Mouse (Mus musculus) granulocyte monocyte progenitor cell, adult 5-6 weeks (primary cell): Measurements from ENCODE around the gene Tiam2. TPM values are rescaled to one million over a fixed set of nuclear protein-coding genes. Genes with fewer than 3 reads are reported as not detected.

Experiments
- ATAC-seq: replicated peaks from 2 replicates; pipeline ENCODE4 v1.8.0; 2016; ENCODE audit warnings: mild to moderate bottlenecking, moderate TSS enrichment, inconsistent platforms; ENCODE audit not compliant: poor library complexity, severe bottlenecking
- total RNA-seq, 2 experiments: library from RNA; stranded (forward) in 1 of 2; stranded (reverse) in 1 of 2; fragments of 200-712, 200-1000 nt in 1 of 2; fragments of >200 nt in 1 of 2; fragmentation: Nextera tagmentation in 1 of 2; gene quantifications; 2 replicates each; pipeline ENCODE4 v1.2.3; 2014 to 2017

Gene Tiam2
- total RNA-seq (2014; fragmentation: Nextera tagmentation) (5.6 and 15.3 TPM in 2 replicates), total RNA-seq (2017) (7.7 and 11.2 TPM in 2 replicates)

GRCm38 (mm10) chr17:3326148-3326902, at the start of gene Tiam2:
TSS of gene Tiam2 (plus strand) at chr17:3326573.
- ATAC-seq: peak; percentile 88

- no peak for ATAC-seq
These were observed 46.1 kb upstream of the Tiam2 start for GRCm38 (mm10) chr17:3280321-3280720.

DNA sequence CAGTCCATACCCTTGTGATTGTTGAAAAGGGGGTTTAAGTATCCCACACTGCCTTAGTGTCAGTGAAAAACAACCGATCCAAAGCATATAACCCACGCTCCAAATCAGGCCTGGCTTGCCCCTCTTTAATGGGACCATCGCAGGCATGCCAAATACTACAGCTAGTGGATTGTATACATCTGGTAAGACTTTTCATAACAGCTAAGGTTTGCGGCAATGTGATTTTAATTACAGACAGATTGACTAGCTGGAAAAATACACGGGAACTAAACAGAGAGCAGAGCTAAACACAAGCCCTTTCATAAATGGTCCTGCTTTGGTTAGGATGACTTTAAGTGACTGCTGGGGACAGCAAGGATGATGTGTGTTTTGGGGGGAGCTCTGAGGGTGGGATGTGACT, 44.4 kb upstream of the Tiam2 start:
- ATAC-seq: no peak

- ATAC-seq: no peak
These were observed 41.2 kb upstream of the Tiam2 start for GRCm38 (mm10) chr17:3285030-3285671.

GRCm38 (mm10) chr17:3286123-3286825, 40.1 kb upstream of the Tiam2 start:
- ATAC-seq: no peak

DNA sequence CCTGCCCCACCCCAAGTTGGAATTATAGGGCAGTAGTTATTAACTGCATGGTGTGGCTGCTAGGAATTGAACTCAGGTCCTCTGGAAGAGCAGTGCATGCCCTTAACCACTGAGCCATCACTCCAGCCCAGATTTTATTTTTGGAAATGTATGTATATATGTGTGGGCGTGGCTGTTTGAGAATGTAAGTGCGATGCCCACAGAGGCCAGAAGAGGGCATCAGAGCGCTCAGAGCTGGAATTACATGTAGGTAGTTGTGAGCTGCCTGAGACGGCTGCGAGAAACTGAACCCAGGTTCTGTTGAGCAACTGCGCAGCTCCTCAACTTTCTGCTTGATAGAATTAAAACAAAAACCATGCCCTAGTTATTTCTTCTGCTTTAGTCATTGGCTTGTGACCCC, 38.0 kb upstream of the Tiam2 start:
- ATAC-seq: peak; percentile 93

DNA sequence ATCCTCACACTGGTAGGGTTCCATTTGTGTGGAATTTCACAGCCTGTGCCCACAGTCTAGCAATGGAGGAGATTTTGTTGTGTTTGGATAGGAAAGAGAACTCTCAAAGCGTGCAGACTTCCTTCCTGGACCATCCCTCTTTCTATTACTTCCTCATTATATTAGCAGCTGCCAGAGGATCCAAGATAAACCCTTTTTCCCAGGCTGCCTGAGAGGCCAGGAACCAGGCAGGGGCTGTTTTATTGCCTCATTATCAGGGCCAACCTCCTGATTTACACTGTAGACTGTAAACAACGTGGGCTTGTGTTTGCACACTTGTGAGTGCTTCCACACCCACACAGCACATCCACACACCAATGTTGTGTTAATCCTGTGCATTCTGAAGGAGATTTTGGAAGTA, 31.3 kb upstream of the Tiam2 start:
- ATAC-seq: peak; percentile 56

- ATAC-seq: no peak
These were observed 26.9 kb upstream of the Tiam2 start for GRCm38 (mm10) chr17:3299487-3299886.

DNA sequence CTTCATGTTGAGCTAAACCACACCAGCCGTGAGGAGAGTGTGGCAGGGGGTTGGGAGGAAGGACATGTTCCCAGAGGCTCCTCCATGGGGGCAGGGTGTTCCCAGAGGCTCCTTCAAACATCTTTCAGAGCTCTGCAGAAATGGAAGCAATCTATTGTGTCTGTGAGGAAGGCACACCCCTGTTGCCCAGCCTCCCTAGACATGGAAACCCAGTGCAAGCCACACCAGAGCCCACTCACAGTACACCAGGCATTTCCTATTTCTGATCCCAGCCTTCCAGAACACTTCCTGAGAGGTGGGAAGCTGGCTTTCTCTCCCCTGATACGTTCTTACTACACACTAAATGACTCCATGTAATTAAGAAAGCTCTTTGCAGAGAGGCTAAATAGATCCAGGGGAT, 20.4 kb upstream of the Tiam2 start:
- no peak for ATAC-seq

DNA sequence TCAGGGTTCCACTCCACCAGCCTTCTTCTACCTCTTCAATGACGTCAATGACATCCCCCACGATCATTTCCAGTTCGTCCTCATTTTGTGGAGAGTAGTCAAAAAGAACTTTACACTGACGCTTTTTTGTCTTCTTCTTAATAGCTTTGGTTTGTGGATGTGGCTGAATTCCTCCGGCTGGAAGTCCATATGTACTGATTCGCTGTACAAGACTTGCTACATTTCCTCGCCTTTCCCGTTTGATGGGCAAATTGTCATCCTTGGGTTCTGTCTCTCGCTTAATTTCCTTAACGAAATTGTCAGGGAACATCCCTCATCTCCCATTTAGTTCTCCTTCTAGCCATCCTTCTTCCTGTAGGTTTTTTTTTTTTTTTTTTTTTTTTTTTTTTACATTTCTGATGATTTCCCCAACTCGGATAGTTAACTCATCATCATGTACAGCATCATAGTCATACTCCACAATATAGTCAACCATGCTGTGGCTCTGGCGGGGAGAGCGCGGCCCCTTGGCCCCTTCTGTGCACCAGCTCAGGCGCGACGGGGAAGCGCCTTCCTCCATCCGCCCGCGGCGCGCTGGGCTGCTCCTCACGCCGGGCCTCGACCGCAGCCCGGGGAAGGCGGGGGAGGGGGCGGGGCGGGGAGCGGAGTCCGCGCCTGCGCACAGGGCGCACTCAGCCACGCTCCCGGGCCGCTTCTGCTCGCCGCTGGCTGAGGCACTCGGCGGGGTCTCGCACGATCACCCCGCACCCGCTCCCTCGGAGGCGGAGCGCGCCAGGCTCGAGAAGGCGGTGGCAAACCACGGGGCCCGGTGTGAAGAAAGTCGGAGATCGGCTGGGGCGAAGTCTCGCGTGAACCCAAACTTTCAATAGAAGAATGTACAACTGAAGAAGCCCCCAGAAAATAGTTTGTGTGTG, 12.4 kb upstream of the Tiam2 start:
- peak; percentile 92 for ATAC-seq

DNA sequence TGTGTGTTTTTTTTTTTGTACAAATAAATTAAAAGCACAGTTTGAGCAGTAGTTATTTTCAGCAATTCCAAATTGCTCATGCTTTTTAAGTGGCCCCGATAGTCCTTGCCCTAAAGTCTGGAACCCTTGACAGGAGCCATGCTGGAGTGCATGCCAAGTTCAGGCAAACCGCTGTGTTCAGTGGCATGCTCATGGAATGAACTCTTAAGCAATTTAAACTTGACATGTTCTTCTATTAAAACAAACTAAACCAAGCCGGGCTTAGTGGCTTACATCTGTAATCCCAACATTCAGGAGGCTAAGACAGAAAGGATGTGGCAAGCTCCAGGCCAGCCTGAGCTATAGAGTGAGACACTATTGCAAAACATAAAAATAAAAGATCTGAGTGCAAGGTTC, 11.8 kb upstream of the Tiam2 start:
- peak; percentile 16; the same call in 1 of the 2 replicates for ATAC-seq

GRCm38 (mm10) chr17:3315581-3315980, 10.8 kb upstream of the Tiam2 start:
- ATAC-seq: no peak

GRCm38 (mm10) chr17:3326903-3327279, 518 bp downstream of the Tiam2 start:
- peak; percentile 14; the same call in 1 of the 2 replicates for ATAC-seq

DNA sequence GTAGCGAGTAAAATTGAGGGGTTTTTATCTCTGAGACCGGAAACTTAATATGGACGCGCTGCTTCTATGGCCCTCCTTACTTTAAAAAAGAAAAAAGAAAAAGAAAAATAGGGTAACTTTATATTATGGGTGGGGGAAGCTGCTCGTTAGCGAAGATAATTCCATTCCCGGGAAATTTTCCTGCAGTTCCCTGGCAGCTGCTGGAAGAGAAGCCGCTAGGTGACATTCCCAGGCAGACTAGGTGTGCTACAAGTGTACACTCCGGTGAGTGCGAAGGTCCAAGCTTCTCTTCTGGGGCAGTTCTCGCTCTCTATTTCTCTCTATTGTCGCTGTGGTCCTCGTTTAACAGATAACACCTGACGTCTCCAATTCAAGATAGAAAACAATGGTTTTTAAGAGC, 962 bp downstream of the Tiam2 start:
- no peak for ATAC-seq

GRCm38 (mm10) chr17:3328820-3329219, 2.4 kb downstream of the Tiam2 start:
- ATAC-seq: no peak

- no peak for ATAC-seq
These were observed 3.1 kb downstream of the Tiam2 start for GRCm38 (mm10) chr17:3329429-3329828.

GRCm38 (mm10) chr17:3331721-3332461, 5.5 kb downstream of the Tiam2 start:
- ATAC-seq: no peak

- no peak for ATAC-seq
These were observed 9.9 kb downstream of the Tiam2 start for GRCm38 (mm10) chr17:3336161-3336739.

DNA sequence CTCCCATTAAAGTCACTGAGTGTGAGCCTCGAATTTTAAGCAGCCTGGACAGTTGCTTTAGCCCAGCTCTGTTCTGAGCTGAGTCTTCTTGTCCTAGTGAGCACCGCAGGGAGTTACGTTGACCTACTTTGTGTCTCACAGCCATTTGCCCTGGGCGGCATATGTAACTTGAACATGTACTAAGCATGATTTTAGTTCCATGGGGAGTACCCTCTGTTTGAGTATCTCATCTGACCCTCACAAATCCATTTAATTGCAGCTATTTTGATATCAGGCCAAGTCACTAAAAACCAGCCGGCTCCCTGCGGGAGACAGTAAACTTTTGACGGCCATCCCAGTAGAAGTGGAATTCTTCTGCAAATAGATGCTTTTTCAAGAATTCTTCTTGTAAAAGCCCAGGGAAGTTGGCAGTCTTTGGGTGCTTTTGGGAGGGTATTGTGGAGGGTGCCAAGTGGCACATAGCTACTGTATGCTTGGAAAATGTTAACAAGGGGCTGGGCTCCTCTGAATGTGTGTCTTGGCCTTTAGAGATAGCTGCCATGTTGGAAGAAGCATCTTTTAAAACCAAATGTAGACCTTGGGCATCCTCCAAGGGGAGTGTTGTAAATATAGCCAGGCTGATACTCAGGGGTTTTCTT, 10.6 kb downstream of the Tiam2 start:
- ATAC-seq: no peak
